25 mouse cellular contexts compared by ENCODE assay signal in the genomic region with DNA sequence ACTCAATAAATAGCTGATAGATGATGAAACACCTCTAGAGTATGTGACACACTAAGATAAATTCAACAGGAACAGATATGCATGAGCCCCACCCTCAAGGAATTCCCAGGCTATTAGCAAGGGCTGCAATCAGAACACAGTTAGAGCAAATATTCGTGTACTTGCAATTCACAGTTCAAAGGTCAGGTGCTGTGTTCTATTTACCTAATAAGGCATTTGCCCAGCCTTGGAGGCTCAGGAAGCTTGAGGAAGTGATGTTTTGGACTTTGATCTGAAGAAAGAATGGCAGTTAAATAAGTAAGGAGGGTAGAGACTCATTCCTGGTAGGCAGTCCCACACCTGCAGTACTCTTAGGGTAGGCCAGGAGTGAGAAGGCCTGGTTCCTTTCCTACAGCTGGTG.
A peak's percentile ranks its signal among the peaks of the same experiment; 100 is the strongest.
DNase-seq lines count a peak whose midpoint lies in the region; ATAC-seq and TF ChIP-seq lines count a peak whose summit lies in the region.
"Had no signal": no experiment of that assay in that cellular context is flagged by ENCODE, and none has a peak within 500 bp of the region (broad histone marks: within the 10 kb centered on the region; RNA-seq: fewer than 3 reads in every experiment).

No protein-coding gene starts in this region.

- TF ChIP-seq POLR2A in cerebellum, adult 2 months (IDR thresholded peaks at IDR 0.05; ENCODE audit: borderline replicate concordance, insufficient read depth, low read length) = no peak

- H3K9me3 ChIP-seq in kidney, embryonic 15.5 days (replicated peaks) = no peaks in the 10 kb centered on the region
- H3K9me3 ChIP-seq in intestine, embryonic 14.5 days (ENCODE audit: control insufficient read depth, low read length) = no peaks in the 10 kb centered on the region
- H3K9me3 ChIP-seq in intestine, postnatal 0 days (ENCODE audit: control insufficient read depth) = no peaks in the 10 kb centered on the region
- no peaks in the 10 kb centered on the region for H3K9me3 ChIP-seq in stomach, embryonic 16.5 days (replicated peaks; ENCODE audit: control insufficient read depth, low read length)
- H3K9me3 ChIP-seq: embryonic facial prominence, embryonic 13.5 days; hindbrain, embryonic 15.5 days; limb, embryonic 15.5 days; midbrain, embryonic 15.5 days; neural tube, embryonic 13.5 days had no signal

- H3K36me3 ChIP-seq in kidney, embryonic 15.5 days = no peaks in the 10 kb centered on the region
- no peaks in the 10 kb centered on the region for H3K36me3 ChIP-seq in intestine, embryonic 14.5 days (ENCODE audit: control insufficient read depth, insufficient read depth, low read length)
- H3K36me3 ChIP-seq in intestine, postnatal 0 days (ENCODE audit: control insufficient read depth, insufficient read depth) = no peaks in the 10 kb centered on the region
- H3K36me3 ChIP-seq in stomach, embryonic 16.5 days (ENCODE audit: control insufficient read depth, insufficient read depth, low read length) = no peaks in the 10 kb centered on the region
- H3K36me3 ChIP-seq: embryonic facial prominence, embryonic 13.5 days; hindbrain, embryonic 15.5 days; limb, embryonic 15.5 days; midbrain, embryonic 15.5 days; neural tube, embryonic 13.5 days had no signal

- H3K27ac ChIP-seq in kidney, embryonic 15.5 days = no peak overlapping the region
- H3K27ac ChIP-seq in intestine, embryonic 14.5 days (ENCODE audit: low read depth) = no peak overlapping the region
- peak overlapping the region; percentile 54 for H3K27ac ChIP-seq in intestine, postnatal 0 days (ENCODE audit: low read depth, low read length)
- H3K27ac ChIP-seq in stomach, embryonic 16.5 days (ENCODE audit: low read length) = no peak overlapping the region; the same call in 1 of the 2 replicates
- no peak overlapping the region for H3K27ac ChIP-seq in cerebellum, adult 2 months (ENCODE audit: insufficient read depth, low read length)
- H3K27ac ChIP-seq: embryonic facial prominence, embryonic 13.5 days; gastrocnemius, adult 2 months; hindbrain, embryonic 15.5 days; limb, embryonic 15.5 days; midbrain, embryonic 15.5 days; neural tube, embryonic 13.5 days had no signal

- TF ChIP-seq CTCF in intestine, postnatal 0 days (IDR thresholded peaks at IDR 0.05; ENCODE audit: low read depth) = no peak
- TF ChIP-seq CTCF in cerebellum, adult 2 months (IDR thresholded peaks at IDR 0.05; ENCODE audit: borderline replicate concordance, insufficient read depth, low read depth, low read length) = no peak

- H3K27me3 ChIP-seq in kidney, embryonic 15.5 days = no peaks in the 10 kb centered on the region
- no peaks in the 10 kb centered on the region for H3K27me3 ChIP-seq in intestine, embryonic 14.5 days (replicated peaks; ENCODE audit: control insufficient read depth, insufficient read depth, low read length)
- no peaks in the 10 kb centered on the region for H3K27me3 ChIP-seq in intestine, postnatal 0 days (replicated peaks; ENCODE audit: control insufficient read depth, insufficient read depth, low read length)
- no peaks in the 10 kb centered on the region for H3K27me3 ChIP-seq in stomach, embryonic 16.5 days (ENCODE audit: control insufficient read depth, insufficient read depth, low read length)
- no peaks in the 10 kb centered on the region for H3K27me3 ChIP-seq in cerebellum, adult 2 months (ENCODE audit: control insufficient read depth, insufficient read depth, low read length)
- H3K27me3 ChIP-seq: embryonic facial prominence, embryonic 13.5 days; hindbrain, embryonic 15.5 days; limb, embryonic 15.5 days; midbrain, embryonic 15.5 days; neural tube, embryonic 13.5 days had no signal

- H3K4me2 ChIP-seq in kidney, embryonic 15.5 days = no peak overlapping the region
- no peak overlapping the region for H3K4me2 ChIP-seq in intestine, embryonic 14.5 days (ENCODE audit: low read length)
- no peak overlapping the region for H3K4me2 ChIP-seq in intestine, postnatal 0 days (replicated peaks; ENCODE audit: low read depth)
- H3K4me2 ChIP-seq in stomach, embryonic 16.5 days (ENCODE audit: low read depth, low read length) = no peak overlapping the region
- H3K4me2 ChIP-seq: embryonic facial prominence, embryonic 13.5 days; heart, embryonic 11.5 days; hindbrain, embryonic 15.5 days; limb, embryonic 15.5 days; lung, embryonic 14.5 days; midbrain, embryonic 15.5 days; neural tube, embryonic 13.5 days had no signal

- no peak overlapping the region for H3K9ac ChIP-seq in kidney, embryonic 15.5 days
- H3K9ac ChIP-seq in intestine, embryonic 14.5 days (ENCODE audit: low read length) = no peak overlapping the region
- no peak overlapping the region for H3K9ac ChIP-seq in intestine, postnatal 0 days (ENCODE audit: low read depth, low read length)
- H3K9ac ChIP-seq in stomach, embryonic 16.5 days (ENCODE audit: low read length) = no peak overlapping the region
- H3K9ac ChIP-seq: embryonic facial prominence, embryonic 13.5 days; hindbrain, embryonic 15.5 days; limb, embryonic 15.5 days; lung, embryonic 14.5 days; midbrain, embryonic 15.5 days; neural tube, embryonic 13.5 days had no signal

- no peaks in the 10 kb centered on the region for H3K4me1 ChIP-seq in kidney, embryonic 15.5 days
- H3K4me1 ChIP-seq in intestine, embryonic 14.5 days (replicated peaks; ENCODE audit: control insufficient read depth, insufficient read depth, low read length) = no peaks in the 10 kb centered on the region
- peaks cover 3% of the 10 kb centered on the region for H3K4me1 ChIP-seq in intestine, postnatal 0 days (replicated peaks; ENCODE audit: control insufficient read depth, insufficient read depth, low read length)
- no peaks in the 10 kb centered on the region for H3K4me1 ChIP-seq in stomach, embryonic 16.5 days (ENCODE audit: control insufficient read depth, insufficient read depth, low read length)
- H3K4me1 ChIP-seq in cerebellum, adult 2 months (ENCODE audit: control insufficient read depth, insufficient read depth, low read length) = no peaks in the 10 kb centered on the region
- H3K4me1 ChIP-seq: embryonic facial prominence, embryonic 13.5 days; hindbrain, embryonic 15.5 days; limb, embryonic 15.5 days; midbrain, embryonic 15.5 days; neural tube, embryonic 13.5 days had no signal

- peak; percentile 62 for DNase-seq in kidney, adult 9 months
- no peak for DNase-seq in intestine, embryonic 14.5 days (ENCODE audit: low spot score)
- DNase-seq in cerebellum, adult 2 months = no peak
- no peak for DNase-seq in adrenal gland, adult (ENCODE audit: inconsistent age in 2 of 2, low spot score in 1 of 2)
- DNase-seq: adrenal gland, postnatal 14 days; cerebellum, adult 8-10 months; cerebellum, postnatal 36 days; embryo, embryonic 11 days; gastrocnemius, adult 2 months; left cerebral cortex, postnatal 4 days; lung, embryonic 14.5 days; lung, postnatal 4 days; right cerebral cortex, postnatal 4 days; thymus, postnatal 14 days had no signal

- 32% methylated on average over 1 of the region's 1 CpGs for WGBS in kidney, embryonic 15.5 days
- WGBS in intestine, embryonic 14.5 days = 24% methylated on average over 1 of the region's 1 CpGs
- WGBS in intestine, postnatal 0 days = 17% methylated on average over 1 of the region's 1 CpGs
- 13% methylated on average over 1 of the region's 1 CpGs for WGBS in stomach, embryonic 16.5 days
- 58% methylated on average over 1 of the region's 1 CpGs for WGBS in cerebellum, adult 2 months

- no peak for ATAC-seq in kidney, embryonic 15.5 days (replicated peaks; ENCODE audit: low FRiP score)
- peak; percentile 89 for ATAC-seq in intestine, embryonic 14.5 days (replicated peaks; ENCODE audit: low FRiP score, low TSS enrichment, low read depth)
- peak; percentile 95 for ATAC-seq in intestine, postnatal 0 days
- ATAC-seq in stomach, embryonic 16.5 days (ENCODE audit: insufficient read depth, low FRiP score) = peak; percentile 90
- ATAC-seq: forebrain, embryonic 14.5 days; midbrain, embryonic 15.5 days had no signal

- no peak overlapping the region for H3K4me3 ChIP-seq in kidney, embryonic 15.5 days (replicated peaks)
- H3K4me3 ChIP-seq in intestine, embryonic 14.5 days (ENCODE audit: low read depth, low read length) = no peak overlapping the region
- H3K4me3 ChIP-seq in intestine, postnatal 0 days (ENCODE audit: low read depth, low read length) = no peak overlapping the region
- no peak overlapping the region for H3K4me3 ChIP-seq in stomach, embryonic 16.5 days (replicated peaks; ENCODE audit: low read length)
- no peak overlapping the region for H3K4me3 ChIP-seq in cerebellum, adult 2 months (replicated peaks; ENCODE audit: insufficient read depth, low read depth, low read length)
- H3K4me3 ChIP-seq: embryonic facial prominence, embryonic 13.5 days; erythroblast, embryonic 14.5 days; gastrocnemius, adult 2 months; hindbrain, embryonic 15.5 days; limb, embryonic 15.5 days; midbrain, embryonic 15.5 days; neural tube, embryonic 13.5 days had no signal
